Mouse (Mus musculus) limb, embryonic 14.5 days (tissue): Measurements from ENCODE around the gene Oosp2. TPM values are rescaled to one million over a fixed set of nuclear protein-coding genes. Genes with fewer than 3 reads are reported as not detected.

ENCODE experiments used
- ATAC-seq: fragments of 200-750 bp; cut with Nextera tagmentation; 2 replicates; pipeline ENCODE4 v1.8.0; 2017; ENCODE audit warnings: low read depth, moderate number of reproducible peaks, moderate TSS enrichment; ENCODE audit not compliant: low FRiP score
- DNase-seq: peaks from one replicate; pipeline ENCODE4 v3.0.0-alpha.2; 2015; ENCODE audit warnings: low spot score
- H3K27ac ChIP-seq: fragments of 300-500 bp; sonication (generic); replicated peaks from 2 replicates; pipeline ENCODE4 v1.5.1; 2014; ENCODE audit warnings: low read depth, mild to moderate bottlenecking, low read length, moderate library complexity, mixed read lengths
- H3K27me3 ChIP-seq: fragments of 300-500 bp; sonication (generic); 2 replicates; pipeline ENCODE4 v1.6.1; 2014; ENCODE audit warnings: low read length, mixed read lengths; ENCODE audit not compliant: control insufficient read depth, insufficient read depth
- H3K36me3 ChIP-seq: fragments of 300-500 bp; sonication (generic); 2 replicates; pipeline ENCODE4 v1.6.1; 2014; ENCODE audit warnings: mild to moderate bottlenecking, low read length, moderate library complexity, mixed read lengths; ENCODE audit not compliant: control insufficient read depth, insufficient read depth
- H3K4me1 ChIP-seq: fragments of 300-500 bp; sonication (generic); 2 replicates; pipeline ENCODE4 v1.6.1; 2014; ENCODE audit warnings: antibody characterized with exemption, low read length, mixed read lengths; ENCODE audit not compliant: control insufficient read depth, insufficient read depth
- H3K4me2 ChIP-seq: fragments of 300-500 bp; sonication (generic); replicated peaks from 2 replicates; pipeline ENCODE4 v1.6.1; 2014; ENCODE audit warnings: low read depth, mild to moderate bottlenecking, low read length, moderate library complexity; ENCODE audit not compliant: severe bottlenecking
- H3K4me3 ChIP-seq: fragments of 300-500 bp; sonication (generic); replicated peaks from 2 replicates; pipeline ENCODE4 v1.5.1; 2014; ENCODE audit warnings: low read length
- H3K9ac ChIP-seq: fragments of 300-500 bp; sonication (generic); 2 replicates; pipeline ENCODE4 v1.6.1; 2014; ENCODE audit warnings: mild to moderate bottlenecking, low read depth, low read length, moderate library complexity; ENCODE audit not compliant: severe bottlenecking
- H3K9me3 ChIP-seq: fragments of 300-500 bp; sonication (generic); 2 replicates; pipeline ENCODE4 v1.6.1; 2016; ENCODE audit warnings: low read length; ENCODE audit not compliant: control insufficient read depth
- POLR2A ChIP-seq: fragments of 200-500 bp; IDR thresholded peaks from 2 replicates; pipeline ENCODE4 v1.8.0; 2012; ENCODE audit warnings: inconsistent platforms, mild to moderate bottlenecking, moderate library complexity, borderline replicate concordance; ENCODE audit not compliant: insufficient read depth, insufficient read length; ENCODE audit errors: extremely low read depth
- WGBS: fragments of 180-500 bp; shearing (Covaris S2); extraction: QIAGEN DNeasy Blood & Tissue Kit; methylation state at CpG from one replicate; pipeline ENCODE4 v1.1.7; 2014; 5-methylcytosine and 5-hydroxymethylcytosine counted together
- polyA plus RNA-seq, 2 experiments: library from polyadenylated mRNA; depleted of rRNA in 1 of 2; stranded (reverse) in 1 of 2; unstranded in 1 of 2; fragments of >200 nt; fragmentation: Nextera tagmentation in 1 of 2; extraction: Ambion mirVana in 1 of 2; gene quantifications; 2 replicates each; pipeline versions ENCODE4 v1.2.1 to v1.2.3; 2012 to 2014

Oosp2 gene
- not detected in 2 replicates for polyA plus RNA-seq (2012; rRNA removed)
- not detected in 2 replicates for polyA plus RNA-seq (2014; fragmentation: Nextera tagmentation; extraction: Ambion mirVana)

GRCm38 (mm10) chr19:11660459-11660858 lies at the start of gene Oosp2:
TSS of gene Oosp2 (minus strand) at chr19:11660559.
- Histone ChIP-seq H3K9me3 (no peaks in the 10 kb centered on the region; the same call in 1 of the 2 replicates), H3K27ac (no peak within 1 kb of the TSS), H3K4me2 (no peak within 1 kb of the TSS), H3K36me3 (no peaks in the 10 kb centered on the region), H3K9ac (no peak within 1 kb of the TSS), H3K4me1 (no peaks in the 10 kb centered on the region), H3K4me3 (no peak within 1 kb of the TSS), H3K27me3 (no peaks in the 10 kb centered on the region)
- DNase-seq (no peak), ATAC-seq (no peak)
- no peak for TF ChIP-seq POLR2A
- WGBS, result 91% methylated on average over 5 of the region's 5 CpGs

GRCm38 (mm10) chr19:11698342-11698741 lies 38.0 kb upstream of the Oosp2 start:
- no peaks in the 10 kb centered on the region for H3K9me3 ChIP-seq
- no peak overlapping the region for H3K4me3 ChIP-seq
- TF ChIP-seq POLR2A, result no peak
- no peak for ATAC-seq
- no peaks in the 10 kb centered on the region for H3K4me1 ChIP-seq
- no peaks in the 10 kb centered on the region for H3K27me3 ChIP-seq
- no peak overlapping the region for H3K4me2 ChIP-seq
- H3K36me3 ChIP-seq, result no peaks in the 10 kb centered on the region
- no peak overlapping the region for H3K9ac ChIP-seq
- H3K27ac ChIP-seq, result no peak overlapping the region
- no peak for DNase-seq
- WGBS, result 82% methylated on average over 6 of the region's 6 CpGs

GRCm38 (mm10) chr19:11696755-11697154 lies 36.4 kb upstream of the Oosp2 start, which contains the start of gene Oosp3:
TSS of gene Oosp3 (plus strand) at chr19:11697055.
- Histone ChIP-seq H3K9me3 (no peaks in the 10 kb centered on the region), H3K27ac (no peak within 1 kb of the TSS), H3K9ac (no peak within 1 kb of the TSS), H3K4me3 (no peak within 1 kb of the TSS), H3K27me3 (no peaks in the 10 kb centered on the region), H3K36me3 (no peaks in the 10 kb centered on the region), H3K4me1 (no peaks in the 10 kb centered on the region), H3K4me2 (no peak within 1 kb of the TSS)
- no peak for TF ChIP-seq POLR2A
- 73% methylated on average over 2 of the region's 2 CpGs for WGBS
- no peak for DNase-seq
- ATAC-seq, result no peak

- Histone ChIP-seq H3K9ac (no peak overlapping the region), H3K36me3 (no peaks in the 10 kb centered on the region), H3K27me3 (no peaks in the 10 kb centered on the region), H3K9me3 (no peaks in the 10 kb centered on the region), H3K27ac (no peak overlapping the region), H3K4me2 (no peak overlapping the region), H3K4me1 (no peaks in the 10 kb centered on the region), H3K4me3 (no peak overlapping the region)
- 69% methylated on average over 1 of the region's 1 CpGs for WGBS
- TF ChIP-seq POLR2A, result no peak
- no peak for ATAC-seq
- DNase-seq, result no peak
Observed at GRCm38 (mm10) chr19:11691454-11691853, 31.1 kb upstream of the Oosp2 start.

GRCm38 (mm10) chr19:11690839-11691238 lies 30.5 kb upstream of the Oosp2 start, which contains the start of gene Oosp1:
TSS of gene Oosp1 (minus strand) at chr19:11691150.
- H3K4me2 ChIP-seq, result no peak within 1 kb of the TSS
- no peaks in the 10 kb centered on the region for H3K4me1 ChIP-seq
- H3K4me3 ChIP-seq, result no peak within 1 kb of the TSS
- DNase-seq (no peak), ATAC-seq (no peak)
- H3K27me3 ChIP-seq, result no peaks in the 10 kb centered on the region
- no peaks in the 10 kb centered on the region for H3K36me3 ChIP-seq
- H3K9me3 ChIP-seq, result no peaks in the 10 kb centered on the region
- H3K27ac ChIP-seq, result no peak within 1 kb of the TSS
- TF ChIP-seq POLR2A, result no peak
- no peak within 1 kb of the TSS for H3K9ac ChIP-seq
- WGBS, result 33% methylated on average over 5 of the region's 5 CpGs

GRCm38 (mm10) chr19:11661562-11661961 lies 1.2 kb upstream of the Oosp2 start:
- Histone ChIP-seq H3K4me2 (no peak overlapping the region), H3K9me3 (no peaks in the 10 kb centered on the region; the same call in 1 of the 2 replicates), H3K9ac (no peak overlapping the region), H3K4me1 (no peaks in the 10 kb centered on the region), H3K27me3 (no peaks in the 10 kb centered on the region), H3K27ac (no peak overlapping the region), H3K36me3 (no peaks in the 10 kb centered on the region), H3K4me3 (no peak overlapping the region)
- DNase-seq, result no peak
- no peak for TF ChIP-seq POLR2A
- no peak for ATAC-seq
